Mouse (Mus musculus) cerebellum, adult 9-10 months (tissue): ENCODE results near the gene Rprml.

Source experiments
- DNase-seq: peaks from one replicate; pipeline ENCODE4 v3.0.0; 2022

The Rprml gene

GRCm38 (mm10) chr11:103666181-103666906, 17.0 kb downstream of the Rprml start:
- peak; percentile 41 for DNase-seq

GRCm38 (mm10) chr11:103666907-103667426, 17.6 kb downstream of the Rprml start:
- DNase-seq, result no peak

- peak; percentile 82 for DNase-seq
These were observed 26.2 kb downstream of the Rprml start for GRCm38 (mm10) chr11:103675556-103675955.

- peak; percentile 36 for DNase-seq
These were observed 27.7 kb downstream of the Rprml start for GRCm38 (mm10) chr11:103677042-103677441.

- no peak for DNase-seq
These were observed 34.4 kb downstream of the Rprml start for GRCm38 (mm10) chr11:103683667-103684334.

GRCm38 (mm10) chr11:103685261-103685736, 35.9 kb downstream of the Rprml start:
- DNase-seq, result no peak

GRCm38 (mm10) chr11:103686706-103687105, 37.3 kb downstream of the Rprml start:
- no peak for DNase-seq

GRCm38 (mm10) chr11:103688271-103688979, 39.1 kb downstream of the Rprml start:
- DNase-seq, result no peak

- DNase-seq, result no peak
These were observed 39.6 kb downstream of the Rprml start for GRCm38 (mm10) chr11:103688980-103689378.

GRCm38 (mm10) chr11:103691036-103691435, 41.7 kb downstream of the Rprml start:
- DNase-seq, result no peak

- DNase-seq, result peak; percentile 30
These were observed 43.9 kb downstream of the Rprml start for GRCm38 (mm10) chr11:103693241-103693640.

- DNase-seq, result no peak
These were observed 47.6 kb downstream of the Rprml start for GRCm38 (mm10) chr11:103696851-103697564.

- DNase-seq, result peak; percentile 87
These were observed 48.3 kb downstream of the Rprml start, which contains the start of gene Gosr2 for GRCm38 (mm10) chr11:103697565-103698176. Gene Gosr2, minus strand, starts transcription at chr11:103697898.

GRCm38 (mm10) chr11:103698226-103698625, 48.9 kb downstream of the Rprml start:
- no peak for DNase-seq
